In the genomic region with DNA sequence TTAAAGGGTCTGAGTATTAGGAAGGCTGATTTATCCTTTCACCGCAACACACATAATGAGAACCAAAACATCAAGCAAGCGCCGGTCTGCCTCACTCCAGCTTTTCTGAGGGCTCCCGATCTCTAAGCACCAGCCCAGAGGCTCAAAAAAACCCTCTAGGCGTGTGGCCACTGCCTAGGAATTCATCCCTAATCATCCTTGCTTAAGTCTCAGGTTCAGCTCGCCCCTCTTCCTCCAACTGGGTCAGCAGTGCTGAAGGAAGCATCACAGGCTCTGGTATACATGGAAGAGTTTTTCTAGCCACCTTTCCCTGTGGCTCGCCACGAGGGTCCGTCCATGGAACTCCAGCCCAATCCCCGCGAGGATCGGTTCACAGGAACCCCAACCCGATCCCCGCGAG, we compare ENCODE assay signal across 11 mouse cellular contexts. TPM values are rescaled to one million over a fixed set of nuclear protein-coding genes. Genes with fewer than 3 reads are reported as not detected.
DNase-seq lines count a peak whose midpoint lies in the region; ATAC-seq and TF ChIP-seq lines count a peak whose summit lies in the region.
"Had no signal": no experiment of that assay in that cellular context is flagged by ENCODE, and none has a peak within 500 bp of the region (broad histone marks: within the 10 kb centered on the region; RNA-seq: fewer than 3 reads in every experiment).

No protein-coding gene starts in this region.

- peak overlapping the region; percentile 69 for H3K4me3 ChIP-seq in heart, embryonic 13.5 days
- H3K4me3 ChIP-seq in embryonic fibroblast, embryonic 13.5 days (ENCODE audit: insufficient read depth, low read length) = peak overlapping the region; percentile 59
- peak overlapping the region; percentile 55 for H3K4me3 ChIP-seq in intestine, embryonic 16.5 days (ENCODE audit: low read length)
- peak overlapping the region; percentile 31 for H3K4me3 ChIP-seq in neural tube, embryonic 12.5 days
- H3K4me3 ChIP-seq: myocyte had no signal

- WGBS in heart, embryonic 13.5 days = 40% methylated on average over 15 of the region's 15 CpGs
- 48% methylated on average over 15 of the region's 15 CpGs for WGBS in intestine, embryonic 16.5 days
- 66% methylated on average over 15 of the region's 15 CpGs for WGBS in neural tube, embryonic 12.5 days

- peak overlapping the region; percentile 91 for H3K27ac ChIP-seq in heart, embryonic 13.5 days (replicated peaks)
- no peak overlapping the region for H3K27ac ChIP-seq in embryonic fibroblast, embryonic 13.5 days (ENCODE audit: insufficient read depth, low read length)
- no peak overlapping the region for H3K27ac ChIP-seq in intestine, embryonic 16.5 days (ENCODE audit: low read length)
- H3K27ac ChIP-seq in neural tube, embryonic 12.5 days = no peak overlapping the region

- no peaks in the 10 kb centered on the region for H3K36me3 ChIP-seq in heart, embryonic 13.5 days
- H3K36me3 ChIP-seq in intestine, embryonic 16.5 days (ENCODE audit: control insufficient read depth, insufficient read depth, low read length) = no peaks in the 10 kb centered on the region
- H3K36me3 ChIP-seq in neural tube, embryonic 12.5 days = no peaks in the 10 kb centered on the region

- H3K4me2 ChIP-seq in heart, embryonic 13.5 days = peak overlapping the region; percentile 68
- peak overlapping the region; percentile 69 for H3K4me2 ChIP-seq in intestine, embryonic 16.5 days (ENCODE audit: low read depth, low read length)
- H3K4me2 ChIP-seq in neural tube, embryonic 12.5 days (replicated peaks) = peak overlapping the region; percentile 56

- DNase-seq in heart, postnatal 36 days = no peak
- DNase-seq in cerebellum, adult 9-11 months = no peak
- no peak for DNase-seq in urinary bladder, adult 18-20 months (ENCODE audit: low spot score in 2 of 2)
- no peak for DNase-seq in adrenal gland, postnatal 14 days
- DNase-seq: thymus, adult 18-20 months had no signal

- intact Hi-C loops in heart, postnatal 36 days (cut with DNase I) = no loop called here

- peak overlapping the region; percentile 93 for H3K9ac ChIP-seq in heart, embryonic 13.5 days
- H3K9ac ChIP-seq in intestine, embryonic 16.5 days (ENCODE audit: low read depth, low read length) = peak overlapping the region; percentile 71
- no peak overlapping the region for H3K9ac ChIP-seq in neural tube, embryonic 12.5 days

- no peaks in the 10 kb centered on the region for H3K27me3 ChIP-seq in heart, embryonic 13.5 days (replicated peaks)
- no peaks in the 10 kb centered on the region for H3K27me3 ChIP-seq in intestine, embryonic 16.5 days (replicated peaks; ENCODE audit: control insufficient read depth, insufficient read depth, low read length)
- H3K27me3 ChIP-seq in neural tube, embryonic 12.5 days (replicated peaks) = no peaks in the 10 kb centered on the region

- TF ChIP-seq CTCF in embryonic fibroblast, embryonic 13.5 days (IDR thresholded peaks at IDR 0.05; ENCODE audit: borderline replicate concordance, insufficient read depth, low read length) = no peak

- ATAC-seq in heart, embryonic 13.5 days (ENCODE audit: extremely low read depth, insufficient number of reproducible peaks, low FRiP score, low TSS enrichment) = no peak
- ATAC-seq in intestine, embryonic 16.5 days = no peak
- ATAC-seq in neural tube, embryonic 12.5 days (ENCODE audit: low FRiP score, low read depth) = no peak
- ATAC-seq: inflammation-experienced regulatory T-cells, adult 6 months had no signal

- H3K4me1 ChIP-seq in heart, embryonic 13.5 days = peaks cover 35% of the 10 kb centered on the region
- peaks cover 8% of the 10 kb centered on the region; the same call in 1 of the 2 replicates for H3K4me1 ChIP-seq in embryonic fibroblast, embryonic 13.5 days (ENCODE audit: control insufficient read depth, insufficient read depth, low read length)
- peaks cover 11% of the 10 kb centered on the region for H3K4me1 ChIP-seq in intestine, embryonic 16.5 days (ENCODE audit: control insufficient read depth, insufficient read depth, low read length)
- H3K4me1 ChIP-seq in neural tube, embryonic 12.5 days = 0 out of 2 replicates have a peak, but pooled peaks cover 4% of the 10 kb centered on the region

- no peak for TF ChIP-seq POLR2A in embryonic fibroblast, embryonic 13.5 days (IDR thresholded peaks at IDR 0.05; ENCODE audit: low read depth, low read length)

- H3K9me3 ChIP-seq in heart, embryonic 13.5 days = peaks cover 21% of the 10 kb centered on the region
- H3K9me3 ChIP-seq in intestine, embryonic 16.5 days (ENCODE audit: control insufficient read depth, low read length) = peaks cover 9% of the 10 kb centered on the region
- peaks cover 13% of the 10 kb centered on the region for H3K9me3 ChIP-seq in neural tube, embryonic 12.5 days

RNA-seq across cellular contexts. Expression of a gene that starts 1.6 kb away (rescaled TPM):
- polyA plus RNA-seq in heart, embryonic 13.5 days (2015; fragmentation: Nextera tagmentation; extraction: Ambion mirVana) = 110 and 111 TPM in 2 replicates
- total RNA-seq in heart, postnatal 36 days (2021) = 10 to 100 TPM; 10.1 TPM
- 71.6 and 93.6 TPM in 2 replicates for polyA plus RNA-seq in embryonic fibroblast, embryonic 13.5 days (2011; ENCODE audit: insufficient read length, low read depth, missing spikeins)
- polyA plus RNA-seq in intestine, embryonic 16.5 days (2015; fragmentation: Nextera tagmentation; extraction: Ambion mirVana) = 31.9 and 32.8 TPM in 2 replicates
- 23.1 and 25.1 TPM in 2 replicates for polyA plus RNA-seq in neural tube, embryonic 12.5 days (2016; fragmentation: Nextera tagmentation; extraction: Ambion mirVana)
- total RNA-seq in adrenal gland, postnatal 14 days (2021) = 8.5 and 72.3 TPM in 2 replicates
- polyA plus RNA-seq: inflammation-experienced regulatory T-cells, adult 6 months had no signal
